Mouse (Mus musculus): ENCODE data around the gene Ilk.

- TF ChIP-seq CTCF (IDR thresholded peaks at IDR 0.05; ENCODE audit: low read depth) (no peak), EP300 (IDR thresholded peaks at IDR 0.05; ENCODE audit: low read depth) (no peak)
Observed at GRCm38 (mm10) chr7:105762517-105763270, 26.3 kb downstream of the Ilk start.

All from liver, postnatal 0 days (tissue).